Mouse (Mus musculus) forebrain, embryonic 16.5 days (tissue): ENCODE data around the gene Nanos2. TPM values are rescaled to one million over a fixed set of nuclear protein-coding genes. Genes with fewer than 3 reads are reported as not detected.

Experiments used
- polyA plus RNA-seq: library from polyadenylated mRNA; unstranded; fragments of >200 nt; fragmentation: Nextera tagmentation; extraction: Ambion mirVana; gene quantifications from 2 replicates; pipeline ENCODE4 v1.2.1, GENCODE M21; 2015

The Nanos2 gene
- polyA plus RNA-seq, 1 experiment from 2014 or later: 0.91 TPM

Other genes starting within 250 kb of the Nanos2 start
- not detected in 2 replicates for gene Psg19, start 188.9 kb upstream of the Nanos2 start, polyA plus RNA-seq
- not detected in 2 replicates for gene Psg17, start 165.8 kb upstream of the Nanos2 start, polyA plus RNA-seq
- gene Mill2, start 147.4 kb upstream of the Nanos2 start, polyA plus RNA-seq: 0.30 and 0.46 TPM in 2 replicates
- gene Pglyrp1, start 116.1 kb upstream of the Nanos2 start, polyA plus RNA-seq: 26.3 and 26.7 TPM in 2 replicates
- gene Ccdc61, start 77.0 kb upstream of the Nanos2 start, polyA plus RNA-seq: 23.9 and 24.0 TPM in 2 replicates
- 15.8 and 17.3 TPM in 2 replicates for gene Nova2, start 61.5 kb upstream of the Nanos2 start, polyA plus RNA-seq
- 3.1 and 3.6 TPM in 2 replicates for gene Mypop, start 3.8 kb downstream of the Nanos2 start, polyA plus RNA-seq
- gene Irf2bp1, start 16.6 kb downstream of the Nanos2 start, polyA plus RNA-seq: 28.0 and 30.4 TPM in 2 replicates
- gene Foxa3, start 36.1 kb downstream of the Nanos2 start, polyA plus RNA-seq: not detected in 2 replicates
- gene Sympk, start 37.0 kb downstream of the Nanos2 start, polyA plus RNA-seq: 34.4 and 34.7 TPM in 2 replicates
- gene Rsph6a, start 67.3 kb downstream of the Nanos2 start, polyA plus RNA-seq: 0.09 TPM in 1 of 2 replicates, not detected in the other
- gene Dmwd, start 88.8 kb downstream of the Nanos2 start, polyA plus RNA-seq: 28.1 and 29.7 TPM in 2 replicates
- 5.6 and 10.1 TPM in 2 replicates for gene Dmpk, start 96.4 kb downstream of the Nanos2 start, polyA plus RNA-seq
- gene Six5, start 107.2 kb downstream of the Nanos2 start, polyA plus RNA-seq: 1.7 and 2.1 TPM in 2 replicates
- gene Gm4969, start 131.0 kb downstream of the Nanos2 start, polyA plus RNA-seq: 3.9 and 4.9 TPM in 2 replicates
- gene Fbxo46, start 132.5 kb downstream of the Nanos2 start, polyA plus RNA-seq: 25.4 and 28.3 TPM in 2 replicates
- 17.1 and 22.4 TPM in 2 replicates for gene Qpctl, start 161.9 kb downstream of the Nanos2 start, polyA plus RNA-seq
- 116 and 118 TPM in 2 replicates for gene Snrpd2, start 162.3 kb downstream of the Nanos2 start, polyA plus RNA-seq
- 21.8 and 32.1 TPM in 2 replicates for gene Gipr, start 178.7 kb downstream of the Nanos2 start, polyA plus RNA-seq
- gene Eml2, start 189.0 kb downstream of the Nanos2 start, polyA plus RNA-seq: 8.3 and 14.4 TPM in 2 replicates
- gene Gpr4, start 225.1 kb downstream of the Nanos2 start, polyA plus RNA-seq: 2.5 and 2.7 TPM in 2 replicates
- 43.5 and 43.8 TPM in 2 replicates for gene Opa3, start 240.9 kb downstream of the Nanos2 start, polyA plus RNA-seq